Mouse (Mus musculus) cerebellum, adult 9-10 months (tissue): ENCODE results near the gene Gm21973.

Experiments
- DNase-seq: peaks from one replicate; pipeline ENCODE4 v3.0.0; 2022

Gene Gm21973

GRCm38 (mm10) chr15:10409842-10410241 is 84.7 kb downstream of the Gm21973 start:
- DNase-seq = no peak

GRCm38 (mm10) chr15:10410881-10411280 is 85.7 kb downstream of the Gm21973 start:
- no peak for DNase-seq

- no peak for DNase-seq
These were observed 88.5 kb downstream of the Gm21973 start for GRCm38 (mm10) chr15:10413656-10414055.

GRCm38 (mm10) chr15:10421138-10421784 is 96.1 kb downstream of the Gm21973 start:
- DNase-seq = no peak

- no peak for DNase-seq
These were observed 96.6 kb downstream of the Gm21973 start for GRCm38 (mm10) chr15:10421785-10422144.
